Mouse (Mus musculus) brain, embryonic 14.5 days (tissue): ENCODE data around the gene Pnp.

Source experiments
- CTCF ChIP-seq: fragments of 200-500 bp; IDR thresholded peaks from 2 replicates; pipeline ENCODE4 v1.5.1; 2012; ENCODE audit warnings: inconsistent platforms, mild to moderate bottlenecking, moderate library complexity, borderline replicate concordance; ENCODE audit not compliant: insufficient read depth, insufficient read length; ENCODE audit errors: extremely low read depth
- POLR2A ChIP-seq: fragments of 200-500 bp; IDR thresholded peaks from 2 replicates; pipeline ENCODE4 v1.6.1; 2012; ENCODE audit warnings: mild to moderate bottlenecking, inconsistent platforms, borderline replicate concordance; ENCODE audit not compliant: poor library complexity, insufficient read depth, insufficient read length, severe bottlenecking; ENCODE audit errors: extremely low read depth

- TF ChIP-seq CTCF (no peak), POLR2A (no peak)
These were observed 33.5 kb upstream of the Pnp start, which contains the start of gene Klhl33 for GRCm38 (mm10) chr14:50897374-50897765.
